ENCODE assay signal across 8 mouse cellular contexts in genomic region chr8:111876355-111876948, GRCm38 (mm10). TPM values are rescaled to one million over a fixed set of nuclear protein-coding genes. Genes with fewer than 3 reads are reported as not detected.
A peak's percentile ranks its signal among the peaks of the same experiment; 100 is the strongest.
DNase-seq lines count a peak whose midpoint lies in the region; ATAC-seq and TF ChIP-seq lines count a peak whose summit lies in the region.

Tmem170 (minus strand) TSS chr8:111876750.

- H3K4me2 ChIP-seq in kidney, embryonic 14.5 days (replicated peaks; ENCODE audit: low read depth, low read length): peak within 1 kb of the TSS; percentile 54
- peak within 1 kb of the TSS; percentile 48 for H3K4me2 ChIP-seq in limb, embryonic 15.5 days

- no peak for TF ChIP-seq POLR2A in bone marrow macrophage, adult 2 months (IDR thresholded peaks at IDR 0.05; ENCODE audit: borderline replicate concordance, low read depth, low read length)
- peak; percentile 97 for TF ChIP-seq POLR2A in embryonic fibroblast, embryonic 13.5 days (IDR thresholded peaks at IDR 0.05; ENCODE audit: low read depth, low read length)

- DNase-seq in A20 (ENCODE audit: low read depth, low spot score): peak; percentile 100
- DNase-seq in heart, adult 9 months (ENCODE audit: low spot score in 2 of 2): peak; percentile 95 to 99
- DNase-seq in monocyte, adult 2 months (ENCODE audit: low read depth in 1 of 2, low spot score in 2 of 2): peak; percentile 80 to 94
- peak; percentile 96 to 98 for DNase-seq in spleen, postnatal 36 days (ENCODE audit: low spot score in 2 of 2)

- no peaks in the 10 kb centered on the region for H3K27me3 ChIP-seq in kidney, embryonic 14.5 days (ENCODE audit: control insufficient read depth, insufficient read depth, low read length)
- H3K27me3 ChIP-seq in limb, embryonic 15.5 days: no peaks in the 10 kb centered on the region

- no peaks in the 10 kb centered on the region for H3K36me3 ChIP-seq in kidney, embryonic 14.5 days (ENCODE audit: control insufficient read depth, insufficient read depth, low read length)
- H3K36me3 ChIP-seq in limb, embryonic 15.5 days: peaks cover 4% of the 10 kb centered on the region; the same call in 1 of the 2 replicates

- ATAC-seq in kidney, embryonic 14.5 days (ENCODE audit: low FRiP score, low TSS enrichment): peak; percentile 99
- ATAC-seq in limb, embryonic 15.5 days (ENCODE audit: insufficient number of reproducible peaks, low FRiP score, low TSS enrichment, low read depth): peak; percentile 98

- peaks cover 1% of the 10 kb centered on the region; the same call in 1 of the 2 replicates for H3K4me1 ChIP-seq in bone marrow macrophage, adult 2 months (ENCODE audit: control insufficient read depth, insufficient read depth, low read length)
- 0 out of 2 replicates have a peak, but pooled peaks cover 2% of the 10 kb centered on the region for H3K4me1 ChIP-seq in embryonic fibroblast, embryonic 13.5 days (ENCODE audit: control insufficient read depth, insufficient read depth, low read length)
- H3K4me1 ChIP-seq in kidney, embryonic 14.5 days (ENCODE audit: control insufficient read depth, insufficient read depth, low read length): no peaks in the 10 kb centered on the region
- H3K4me1 ChIP-seq in limb, embryonic 15.5 days: peaks cover 2% of the 10 kb centered on the region; the same call in 1 of the 2 replicates

- peak within 1 kb of the TSS; percentile 76 for H3K9ac ChIP-seq in kidney, embryonic 14.5 days (ENCODE audit: low read depth, low read length)
- H3K9ac ChIP-seq in limb, embryonic 15.5 days: peak within 1 kb of the TSS; percentile 51

- under 1% methylated on average over 53 of the region's 53 CpGs for WGBS in kidney, embryonic 14.5 days
- under 1% methylated on average over 53 of the region's 53 CpGs for WGBS in limb, embryonic 15.5 days

- no peaks in the 10 kb centered on the region for H3K9me3 ChIP-seq in kidney, embryonic 14.5 days (ENCODE audit: control insufficient read depth, low read length)
- no peaks in the 10 kb centered on the region for H3K9me3 ChIP-seq in limb, embryonic 15.5 days

- no peak within 1 kb of the TSS for H3K27ac ChIP-seq in bone marrow macrophage, adult 2 months (ENCODE audit: insufficient read depth, low read depth, low read length)
- H3K27ac ChIP-seq in embryonic fibroblast, embryonic 13.5 days (ENCODE audit: insufficient read depth, low read length): no peak within 1 kb of the TSS
- H3K27ac ChIP-seq in kidney, embryonic 14.5 days (ENCODE audit: low read depth, low read length): peak within 1 kb of the TSS; percentile 79
- H3K27ac ChIP-seq in limb, embryonic 15.5 days: peak within 1 kb of the TSS; percentile 92

- H3K4me3 ChIP-seq in bone marrow macrophage, adult 2 months (ENCODE audit: insufficient read depth, low read length): peak within 1 kb of the TSS; percentile 59
- H3K4me3 ChIP-seq in embryonic fibroblast, embryonic 13.5 days (ENCODE audit: insufficient read depth, low read length): peak within 1 kb of the TSS; percentile 69
- H3K4me3 ChIP-seq in kidney, embryonic 14.5 days (ENCODE audit: low read length): peak within 1 kb of the TSS; percentile 76
- H3K4me3 ChIP-seq in limb, embryonic 15.5 days: peak within 1 kb of the TSS; percentile 94

- TF ChIP-seq CTCF in bone marrow macrophage, adult 2 months (IDR thresholded peaks at IDR 0.05; ENCODE audit: low read depth, low read length): peak; percentile 81
- TF ChIP-seq CTCF in embryonic fibroblast, embryonic 13.5 days (IDR thresholded peaks at IDR 0.05; ENCODE audit: borderline replicate concordance, insufficient read depth, low read length): peak; percentile 63; the same call in 1 of the 2 replicates

RNA-seq across cellular contexts. Expression of gene Tmem170, which starts in this region (rescaled TPM):
- polyA plus RNA-seq in bone marrow macrophage, adult 2 months (2012; ENCODE audit: insufficient read depth, insufficient read length, missing spikeins): 2.6 and 3.3 TPM in 2 replicates
- 2.6 and 3.2 TPM in 2 replicates for polyA plus RNA-seq in embryonic fibroblast, embryonic 13.5 days (2011; ENCODE audit: insufficient read length, low read depth, missing spikeins)
- 10.6 and 11.7 TPM in 2 replicates for polyA plus RNA-seq in kidney, embryonic 14.5 days (2014; fragmentation: Nextera tagmentation; extraction: Ambion mirVana)
- 6.9 and 8.0 TPM in 2 replicates for polyA plus RNA-seq in limb, embryonic 15.5 days (2015; fragmentation: Nextera tagmentation; extraction: Ambion mirVana)

Comparison
In these comparisons a context has a peak if more than half of its experiments do, and no peak if none do; other contexts are left out.
1. H3K27ac ChIP-seq: peak in kidney, embryonic 14.5 days (single experiment) and limb, embryonic 15.5 days (single experiment); none in bone marrow macrophage, adult 2 months (single experiment) and embryonic fibroblast, embryonic 13.5 days (single experiment).
2. Peak in every context shown above with its lines, with median percentiles within 50 percentile points of each other: DNase-seq and H3K4me3 ChIP-seq.